28 mouse cellular contexts compared by ENCODE assay signal in the genomic region with DNA sequence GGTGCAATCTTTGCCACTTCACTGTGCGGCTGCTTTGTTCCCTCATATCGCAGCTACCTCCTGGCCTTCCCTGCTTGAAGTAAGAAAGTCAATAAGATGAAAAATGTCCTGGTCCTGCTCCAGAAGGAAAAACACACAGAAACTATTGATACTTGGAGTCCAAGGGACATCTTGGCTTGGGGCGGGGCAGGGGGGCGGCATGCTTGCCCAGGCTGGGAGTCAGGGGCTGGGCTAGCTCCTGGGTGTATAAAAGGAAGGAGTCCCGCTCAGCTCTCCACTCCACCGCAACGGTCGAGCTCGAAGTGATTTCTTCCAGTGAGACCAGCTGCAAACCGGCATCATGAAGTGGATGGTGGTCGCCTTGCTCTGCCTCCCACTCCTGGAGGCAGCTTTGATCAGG. TPM values are rescaled to one million over a fixed set of nuclear protein-coding genes. Genes with fewer than 3 reads are reported as not detected.
DNase-seq lines count a peak whose midpoint lies in the region; ATAC-seq and TF ChIP-seq lines count a peak whose summit lies in the region.
"Had no signal": no experiment of that assay in that cellular context is flagged by ENCODE, and none has a peak within 500 bp of the region (broad histone marks: within the 10 kb centered on the region; RNA-seq: fewer than 3 reads in every experiment).

A gene (plus strand): TSS at position 277 of the 400 bp plus-strand sequence.

- no peaks in the 10 kb centered on the region for H3K27me3 ChIP-seq in lung, embryonic 15.5 days
- H3K27me3 ChIP-seq in E14TG2a.4 (ENCODE audit: insufficient read depth, low read length): peaks cover 48% of the 10 kb centered on the region
- H3K27me3 ChIP-seq in stomach, embryonic 14.5 days (ENCODE audit: control insufficient read depth, insufficient read depth, low read length): no peaks in the 10 kb centered on the region
- no peaks in the 10 kb centered on the region for H3K27me3 ChIP-seq in stomach, postnatal 0 days (ENCODE audit: control insufficient read depth, insufficient read depth, low read length)
- H3K27me3 ChIP-seq in forebrain, postnatal 0 days (ENCODE audit: insufficient read depth, low read length): no peaks in the 10 kb centered on the region
- H3K27me3 ChIP-seq: embryonic facial prominence, embryonic 12.5 days; embryonic facial prominence, embryonic 15.5 days; hindbrain, embryonic 13.5 days had no signal

- TF ChIP-seq CTCF in E14TG2a.4 (conservative IDR thresholded peaks at IDR 0.05; ENCODE audit: low read length): no peak
- no peak for TF ChIP-seq CTCF in stomach, postnatal 0 days (IDR thresholded peaks at IDR 0.05; ENCODE audit: low read depth)
- TF ChIP-seq CTCF in forebrain, postnatal 0 days (IDR thresholded peaks at IDR 0.05; ENCODE audit: low read depth): no peak

- no peak within 1 kb of the TSS for H3K9ac ChIP-seq in lung, embryonic 15.5 days
- no peak within 1 kb of the TSS for H3K9ac ChIP-seq in stomach, embryonic 14.5 days (replicated peaks; ENCODE audit: low read depth, low read length)
- H3K9ac ChIP-seq in stomach, postnatal 0 days (ENCODE audit: low read length): no peak within 1 kb of the TSS
- H3K9ac ChIP-seq in forebrain, postnatal 0 days: no peak within 1 kb of the TSS
- H3K9ac ChIP-seq: embryonic facial prominence, embryonic 12.5 days; embryonic facial prominence, embryonic 15.5 days; heart, embryonic 12.5 days; heart, embryonic 15.5 days; hindbrain, embryonic 13.5 days had no signal

- WGBS in lung, embryonic 15.5 days: 53% methylated on average over 11 of the region's 11 CpGs
- WGBS in stomach, embryonic 14.5 days: 63% methylated on average over 11 of the region's 11 CpGs
- WGBS in stomach, postnatal 0 days: 59% methylated on average over 11 of the region's 11 CpGs
- 81% methylated on average over 11 of the region's 11 CpGs for WGBS in forebrain, postnatal 0 days

- H3K9me3 ChIP-seq in lung, embryonic 15.5 days: no peaks in the 10 kb centered on the region
- H3K9me3 ChIP-seq in E14TG2a.4 (ENCODE audit: low read length): no peaks in the 10 kb centered on the region
- no peaks in the 10 kb centered on the region for H3K9me3 ChIP-seq in stomach, embryonic 14.5 days (ENCODE audit: control insufficient read depth, low read depth, low read length)
- no peaks in the 10 kb centered on the region for H3K9me3 ChIP-seq in stomach, postnatal 0 days (ENCODE audit: control insufficient read depth, low read length)
- H3K9me3 ChIP-seq in forebrain, postnatal 0 days (ENCODE audit: low read length): no peaks in the 10 kb centered on the region
- H3K9me3 ChIP-seq: embryonic facial prominence, embryonic 12.5 days; embryonic facial prominence, embryonic 15.5 days; G1E; heart, embryonic 12.5 days; heart, embryonic 15.5 days; hindbrain, embryonic 10.5 days; hindbrain, embryonic 13.5 days had no signal

- no peak for DNase-seq in lung, postnatal 14 days
- peak; percentile 87 for DNase-seq in stomach, postnatal 0 days (ENCODE audit: low spot score)
- DNase-seq in forebrain, postnatal 0 days: no peak
- DNase-seq: adrenal gland, postnatal 10 days; adrenal gland, postnatal 36 days; cerebellum, adult 18-20 months; cerebellum, adult 9-10 months; cerebellum, postnatal 14 days; gastrocnemius, postnatal 25 days; heart, adult 18-20 months; heart, postnatal 10 days; heart, postnatal 36 days had no signal

- H3K27ac ChIP-seq in lung, embryonic 15.5 days: no peak within 1 kb of the TSS
- H3K27ac ChIP-seq in stomach, embryonic 14.5 days (ENCODE audit: low read length): no peak within 1 kb of the TSS
- H3K27ac ChIP-seq in stomach, postnatal 0 days (replicated peaks): no peak within 1 kb of the TSS
- no peak within 1 kb of the TSS for H3K27ac ChIP-seq in forebrain, postnatal 0 days (ENCODE audit: low read depth, low read length)
- H3K27ac ChIP-seq: embryonic facial prominence, embryonic 12.5 days; embryonic facial prominence, embryonic 15.5 days; heart, embryonic 15.5 days; hindbrain, embryonic 10.5 days; hindbrain, embryonic 13.5 days had no signal

- H3K36me3 ChIP-seq in lung, embryonic 15.5 days: no peaks in the 10 kb centered on the region
- H3K36me3 ChIP-seq in E14TG2a.4 (ENCODE audit: insufficient read depth, low read length): no peaks in the 10 kb centered on the region
- H3K36me3 ChIP-seq in stomach, embryonic 14.5 days (ENCODE audit: control insufficient read depth, insufficient read depth, low read length): no peaks in the 10 kb centered on the region
- H3K36me3 ChIP-seq in stomach, postnatal 0 days (ENCODE audit: control insufficient read depth, insufficient read depth, low read length): no peaks in the 10 kb centered on the region
- no peaks in the 10 kb centered on the region for H3K36me3 ChIP-seq in forebrain, postnatal 0 days (ENCODE audit: insufficient read depth)
- H3K36me3 ChIP-seq: embryonic facial prominence, embryonic 12.5 days; embryonic facial prominence, embryonic 15.5 days; G1E; heart, embryonic 12.5 days; heart, embryonic 15.5 days; hindbrain, embryonic 10.5 days; hindbrain, embryonic 13.5 days had no signal

- no peak for ATAC-seq in lung, embryonic 15.5 days (ENCODE audit: borderline replicate concordance, extremely low read depth, low FRiP score, low TSS enrichment)
- ATAC-seq in stomach, embryonic 14.5 days (ENCODE audit: insufficient number of reproducible peaks, insufficient read depth, low FRiP score, low read depth): no peak
- peak; percentile 72 for ATAC-seq in stomach, postnatal 0 days (ENCODE audit: low FRiP score, low TSS enrichment)
- no peak for ATAC-seq in forebrain, postnatal 0 days
- no peak for ATAC-seq in megakaryocyte-erythroid progenitor cell, adult 5-6 weeks (replicated peaks; ENCODE audit: low FRiP score, low TSS enrichment, poor library complexity, severe bottlenecking)
- ATAC-seq: forebrain, embryonic 14.5 days; Patski had no signal

- 0 out of 2 replicates have a peak, but pooled peaks cover 3% of the 10 kb centered on the region for H3K4me1 ChIP-seq in lung, embryonic 15.5 days
- peaks cover 39% of the 10 kb centered on the region for H3K4me1 ChIP-seq in E14TG2a.4 (replicated peaks; ENCODE audit: low read depth, low read length)
- no peaks in the 10 kb centered on the region for H3K4me1 ChIP-seq in stomach, embryonic 14.5 days (ENCODE audit: control insufficient read depth, insufficient read depth, low read length)
- 0 out of 2 replicates have a peak, but pooled peaks cover 3% of the 10 kb centered on the region for H3K4me1 ChIP-seq in stomach, postnatal 0 days (replicated peaks; ENCODE audit: control insufficient read depth, insufficient read depth)
- H3K4me1 ChIP-seq in forebrain, postnatal 0 days (ENCODE audit: insufficient read depth): no peaks in the 10 kb centered on the region
- H3K4me1 ChIP-seq: embryonic facial prominence, embryonic 12.5 days; embryonic facial prominence, embryonic 15.5 days; heart, embryonic 15.5 days; hindbrain, embryonic 13.5 days had no signal

- no peak within 1 kb of the TSS for H3K4me3 ChIP-seq in lung, embryonic 15.5 days
- H3K4me3 ChIP-seq in E14TG2a.4 (replicated peaks; ENCODE audit: low read length): peak within 1 kb of the TSS; percentile 32; the same call in 1 of the 2 replicates
- no peak within 1 kb of the TSS for H3K4me3 ChIP-seq in stomach, embryonic 14.5 days (ENCODE audit: low read depth, low read length)
- peak within 1 kb of the TSS; percentile 6; the same call in 1 of the 2 replicates for H3K4me3 ChIP-seq in stomach, postnatal 0 days (ENCODE audit: low read depth, low read length)
- no peak within 1 kb of the TSS for H3K4me3 ChIP-seq in forebrain, postnatal 0 days (ENCODE audit: low read depth, low read length)
- H3K4me3 ChIP-seq: embryonic facial prominence, embryonic 12.5 days; embryonic facial prominence, embryonic 15.5 days; heart, embryonic 12.5 days; heart, embryonic 15.5 days; hindbrain, embryonic 10.5 days; hindbrain, embryonic 13.5 days had no signal

- TF ChIP-seq EP300 in stomach, postnatal 0 days (optimal IDR thresholded peaks at IDR 0.05): no peak

- H3K4me2 ChIP-seq in lung, embryonic 15.5 days: no peak within 1 kb of the TSS; the same call in 1 of the 2 replicates
- H3K4me2 ChIP-seq in stomach, embryonic 14.5 days (replicated peaks; ENCODE audit: low read depth, low read length): no peak within 1 kb of the TSS
- peak within 1 kb of the TSS; percentile 17; the same call in 1 of the 2 replicates for H3K4me2 ChIP-seq in stomach, postnatal 0 days (replicated peaks; ENCODE audit: low read depth)
- no peak within 1 kb of the TSS for H3K4me2 ChIP-seq in forebrain, postnatal 0 days (ENCODE audit: low read depth)
- H3K4me2 ChIP-seq: embryonic facial prominence, embryonic 12.5 days; embryonic facial prominence, embryonic 15.5 days; heart, embryonic 12.5 days; heart, embryonic 15.5 days; hindbrain, embryonic 13.5 days had no signal

RNA-seq across cellular contexts. Expression of the gene that starts here (rescaled TPM):
- polyA plus RNA-seq in lung, embryonic 15.5 days (2015; fragmentation: Nextera tagmentation; extraction: Ambion mirVana): 14.2 and 15.7 TPM in 2 replicates
- polyA plus RNA-seq in stomach, embryonic 14.5 days (2014; fragmentation: Nextera tagmentation; extraction: Ambion mirVana): 36.4 and 43.8 TPM in 2 replicates
- 1,647 and 1,784 TPM in 2 replicates for polyA plus RNA-seq in stomach, postnatal 0 days (2015; fragmentation: Nextera tagmentation; extraction: Ambion mirVana)
- not detected in 2 replicates for total RNA-seq in forebrain, postnatal 0 days (2014; rRNA removed)
- polyA plus RNA-seq in forebrain, postnatal 0 days (2015; fragmentation: Nextera tagmentation; extraction: Ambion mirVana): not detected in 2 replicates
- total RNA-seq in megakaryocyte-erythroid progenitor cell, adult 5-6 weeks (2014; fragmentation: Nextera tagmentation): not detected in 2 replicates
- not detected in 2 replicates for total RNA-seq in megakaryocyte-erythroid progenitor cell, adult 5-6 weeks (2017)
- total RNA-seq: adrenal gland, adult 18-20 months; adrenal gland, postnatal 10 days; adrenal gland, postnatal 36 days; G1E; gastrocnemius, adult 8-10 months; gastrocnemius, postnatal 25 days; heart, adult 18-20 months; heart, postnatal 10 days; heart, postnatal 36 days had no signal
- polyA plus RNA-seq: embryonic facial prominence, embryonic 12.5 days; forebrain, embryonic 11.5 days; forebrain, embryonic 14.5 days; G1E; heart, embryonic 12.5 days; hindbrain, embryonic 10.5 days; hindbrain, embryonic 13.5 days; Patski had no signal

Comparison
In these comparisons a context has a peak if more than half of its experiments do, and no peak if none do; other contexts are left out.
1. RNA of the gene that starts here (polyA plus RNA-seq): 1,647 to 1,784 TPM in stomach, postnatal 0 days; 36.4 to 43.8 TPM in stomach, embryonic 14.5 days, 14.2 to 15.7 TPM in lung, embryonic 15.5 days and not detected in forebrain, postnatal 0 days; every median in the first group is over 10 times any median in the second.
2. H3K4me3 ChIP-seq: peak in E14TG2a.4 (single experiment) and stomach, postnatal 0 days (single experiment); none in lung, embryonic 15.5 days (single experiment), stomach, embryonic 14.5 days (single experiment) and forebrain, postnatal 0 days (single experiment).